Mouse (Mus musculus) telencephalon, adult 2 months (tissue): ENCODE results near the gene Prl3d3.
"Not testable (repeated sequence)": the region's sequence is repeated elsewhere in the genome, so short reads cannot be mapped to it uniquely, and the experiment has no call there.

Experiments
- DNase-seq: peaks from one replicate; pipeline ENCODE4 v3.0.0-alpha.2; 2011; ENCODE audit warnings: low read depth, low spot score

Prl3d3 gene

GRCm38 (mm10) chr13:27156490-27156889 is at the start of gene Prl3d3:
TSS of gene Prl3d3 (plus strand) at chr13:27156790.
- not testable (repeated sequence) for DNase-seq

GRCm38 (mm10) chr13:27121398-27121797 is 35.2 kb upstream of the Prl3d3 start, which contains the start of gene Prl3d2:
TSS of gene Prl3d2 (plus strand) at chr13:27121698.
- not testable (repeated sequence) for DNase-seq

- DNase-seq: no peak
Measured at GRCm38 (mm10) chr13:27148264-27148663, 8.3 kb upstream of the Prl3d3 start.

- no peak for DNase-seq
Measured at GRCm38 (mm10) chr13:27196359-27196758, 39.8 kb downstream of the Prl3d3 start, which contains the start of gene Prl3c1. TSS of gene Prl3c1 (plus strand) at chr13:27196659.
